Mouse (Mus musculus) erythroblast, embryonic 14.5 days (primary cell): ENCODE results near the gene Rem1. TPM values are rescaled to one million over a fixed set of nuclear protein-coding genes. Genes with fewer than 3 reads are reported as not detected.

Source experiments
- H3K27me3 ChIP-seq: 2 replicates; pipeline ENCODE4 v1.6.1; 2012; ENCODE audit warnings: inconsistent platforms; ENCODE audit not compliant: control insufficient read depth
- H3K36me3 ChIP-seq: 2 replicates; pipeline ENCODE4 v1.6.1; 2012; ENCODE audit warnings: mild to moderate bottlenecking, inconsistent platforms; ENCODE audit not compliant: control insufficient read depth
- H3K4me1 ChIP-seq: 2 replicates; pipeline ENCODE4 v1.6.1; 2012; ENCODE audit warnings: inconsistent platforms; ENCODE audit not compliant: control insufficient read depth
- H3K4me3 ChIP-seq: replicated peaks from 2 replicates; pipeline ENCODE3; 2012; ENCODE audit warnings: moderate library complexity, mild to moderate bottlenecking, inconsistent platforms
- H3K9me3 ChIP-seq: 2 replicates; pipeline ENCODE4 v1.6.1; 2012; ENCODE audit warnings: low read length, inconsistent platforms, mixed read lengths; ENCODE audit not compliant: control insufficient read depth
- GATA1 ChIP-seq: IDR thresholded peaks from 2 replicates; pipeline ENCODE4 v1.6.1; 2012; ENCODE audit warnings: low read length, inconsistent platforms, mixed read lengths
- TAL1 ChIP-seq: IDR thresholded peaks from 3 replicates; pipeline ENCODE4 v1.6.1; 2012; ENCODE audit warnings: low read length, inconsistent platforms, mixed read lengths
- polyA plus RNA-seq: library from polyadenylated mRNA; stranded (reverse); fragments of >175 nt; gene quantifications from 2 replicates; pipeline ENCODE4 v1.2.3, GENCODE M21; 2012

Gene Rem1
- polyA plus RNA-seq, 1 experiment = not detected

- no peaks in the 10 kb centered on the region for H3K36me3 ChIP-seq
- H3K9me3 ChIP-seq = peaks cover 14% of the 10 kb centered on the region
- no peak for TF ChIP-seq GATA1
- TF ChIP-seq TAL1 = no peak
- no peak within 1 kb of the TSS for H3K4me3 ChIP-seq
- no peaks in the 10 kb centered on the region for H3K27me3 ChIP-seq
- no peaks in the 10 kb centered on the region for H3K4me1 ChIP-seq
These were observed 22.7 kb upstream of the Rem1 start, which contains the start of gene Defb36 for GRCm38 (mm10) chr2:152604057-152604456. TSS of gene Defb36 (plus strand) at chr2:152604327.

GRCm38 (mm10) chr2:152607746-152608145, 19.0 kb upstream of the Rem1 start:
- H3K27me3 ChIP-seq = no peaks in the 10 kb centered on the region

GRCm38 (mm10) chr2:152608719-152609118, 18.0 kb upstream of the Rem1 start:
- TF ChIP-seq GATA1 = no peak
- no peak for TF ChIP-seq TAL1
- no peaks in the 10 kb centered on the region for H3K27me3 ChIP-seq
- H3K4me3 ChIP-seq = no peak overlapping the region
- no peaks in the 10 kb centered on the region for H3K4me1 ChIP-seq
- H3K9me3 ChIP-seq = peaks cover 3% of the 10 kb centered on the region
- no peaks in the 10 kb centered on the region for H3K36me3 ChIP-seq

More at GRCm38 (mm10) chr2:152607746-152608145, 19.0 kb upstream of the Rem1 start:
- TF ChIP-seq TAL1 (no peak), GATA1 (no peak)
- peaks cover 3% of the 10 kb centered on the region for H3K9me3 ChIP-seq
- H3K36me3 ChIP-seq = no peaks in the 10 kb centered on the region
- no peaks in the 10 kb centered on the region for H3K4me1 ChIP-seq
- no peak overlapping the region for H3K4me3 ChIP-seq

GRCm38 (mm10) chr2:152612193-152612592, 14.6 kb upstream of the Rem1 start:
- peaks cover 3% of the 10 kb centered on the region for H3K9me3 ChIP-seq
- no peak overlapping the region for H3K4me3 ChIP-seq
- TF ChIP-seq GATA1 (no peak), TAL1 (no peak)
- H3K4me1 ChIP-seq = no peaks in the 10 kb centered on the region
- H3K36me3 ChIP-seq = no peaks in the 10 kb centered on the region
- no peaks in the 10 kb centered on the region for H3K27me3 ChIP-seq

GRCm38 (mm10) chr2:152615563-152615962, 11.2 kb upstream of the Rem1 start:
- Histone ChIP-seq H3K9me3 (no peaks in the 10 kb centered on the region), H3K4me3 (no peak overlapping the region), H3K4me1 (no peaks in the 10 kb centered on the region), H3K36me3 (no peaks in the 10 kb centered on the region), H3K27me3 (no peaks in the 10 kb centered on the region)
- TF ChIP-seq GATA1 = no peak
- no peak for TF ChIP-seq TAL1

- TF ChIP-seq GATA1 = no peak
- TF ChIP-seq TAL1 = no peak
- Histone ChIP-seq H3K36me3 (no peaks in the 10 kb centered on the region), H3K4me3 (no peak overlapping the region), H3K4me1 (no peaks in the 10 kb centered on the region), H3K27me3 (no peaks in the 10 kb centered on the region), H3K9me3 (no peaks in the 10 kb centered on the region)
These were observed 10.3 kb upstream of the Rem1 start for GRCm38 (mm10) chr2:152616470-152616869.

GRCm38 (mm10) chr2:152617374-152617773, 9.4 kb upstream of the Rem1 start:
- Histone ChIP-seq H3K36me3 (no peaks in the 10 kb centered on the region), H3K27me3 (no peaks in the 10 kb centered on the region), H3K9me3 (no peaks in the 10 kb centered on the region), H3K4me3 (no peak overlapping the region), H3K4me1 (no peaks in the 10 kb centered on the region)
- TF ChIP-seq TAL1 (no peak), GATA1 (no peak)

GRCm38 (mm10) chr2:152620367-152621134, 6.2 kb upstream of the Rem1 start:
- no peaks in the 10 kb centered on the region for H3K4me1 ChIP-seq
- TF ChIP-seq GATA1 (no peak), TAL1 (no peak)
- H3K4me3 ChIP-seq = no peak overlapping the region
- no peaks in the 10 kb centered on the region for H3K36me3 ChIP-seq
- H3K27me3 ChIP-seq = peaks cover 10% of the 10 kb centered on the region
- no peaks in the 10 kb centered on the region for H3K9me3 ChIP-seq

- H3K4me3 ChIP-seq = no peak overlapping the region
These were observed 4.6 kb upstream of the Rem1 start for GRCm38 (mm10) chr2:152622151-152622550.

GRCm38 (mm10) chr2:152622953-152623352, 3.8 kb upstream of the Rem1 start, which contains the start of gene Defb25:
TSS of gene Defb25 (minus strand) at chr2:152623053.
- Histone ChIP-seq H3K9me3 (no peaks in the 10 kb centered on the region), H3K4me3 (no peak within 1 kb of the TSS), H3K4me1 (peaks cover 2% of the 10 kb centered on the region; the same call in 1 of the 2 replicates), H3K27me3 (peaks cover 34% of the 10 kb centered on the region), H3K36me3 (no peaks in the 10 kb centered on the region)
- TF ChIP-seq GATA1 (no peak), TAL1 (no peak)

More at GRCm38 (mm10) chr2:152622151-152622550, 4.6 kb upstream of the Rem1 start:
- H3K27me3 ChIP-seq = peaks cover 26% of the 10 kb centered on the region
- no peaks in the 10 kb centered on the region for H3K36me3 ChIP-seq
- TF ChIP-seq GATA1 = no peak
- no peak for TF ChIP-seq TAL1
- peaks cover 2% of the 10 kb centered on the region; the same call in 1 of the 2 replicates for H3K4me1 ChIP-seq
- no peaks in the 10 kb centered on the region for H3K9me3 ChIP-seq
